Mouse (Mus musculus) CD4-positive, CD25-positive, alpha-beta regulatory T cell, adult 2 months (primary cell): ENCODE data around the gene Fstl4.
A peak's percentile ranks its signal among the peaks of the same experiment; 100 is the strongest.

Experiments
- DNase-seq: peaks from one replicate; pipeline ENCODE4 v3.0.0-alpha.2; 2012; ENCODE audit warnings: low read depth, low spot score

The Fstl4 gene

GRCm38 (mm10) chr11:52767921-52768320 lies 3.5 kb downstream of the Fstl4 start:
- DNase-seq, result no peak

- no peak for DNase-seq
These were observed 8.6 kb downstream of the Fstl4 start for GRCm38 (mm10) chr11:52773073-52773472.

GRCm38 (mm10) chr11:52775291-52775690 lies 10.9 kb downstream of the Fstl4 start:
- DNase-seq, result no peak

- DNase-seq, result no peak
These were observed 18.0 kb downstream of the Fstl4 start for GRCm38 (mm10) chr11:52782426-52782825.

- no peak for DNase-seq
These were observed 29.9 kb downstream of the Fstl4 start for GRCm38 (mm10) chr11:52794331-52794730.

GRCm38 (mm10) chr11:52809542-52809941 lies 45.1 kb downstream of the Fstl4 start:
- no peak for DNase-seq

GRCm38 (mm10) chr11:52816004-52816403 lies 51.6 kb downstream of the Fstl4 start:
- no peak for DNase-seq

- no peak for DNase-seq
These were observed 56.0 kb downstream of the Fstl4 start for GRCm38 (mm10) chr11:52820336-52820905.

- no peak for DNase-seq
These were observed 62.2 kb downstream of the Fstl4 start for GRCm38 (mm10) chr11:52826591-52826990.

- DNase-seq, result no peak
These were observed 67.3 kb downstream of the Fstl4 start for GRCm38 (mm10) chr11:52831631-52832310.

- DNase-seq, result no peak
These were observed 67.9 kb downstream of the Fstl4 start for GRCm38 (mm10) chr11:52832311-52832675.

GRCm38 (mm10) chr11:52848691-52849090 lies 84.3 kb downstream of the Fstl4 start:
- DNase-seq, result no peak

GRCm38 (mm10) chr11:52850071-52850470 lies 85.6 kb downstream of the Fstl4 start:
- no peak for DNase-seq

- no peak for DNase-seq
These were observed 108.5 kb downstream of the Fstl4 start for GRCm38 (mm10) chr11:52872846-52873512.

GRCm38 (mm10) chr11:52875916-52876765 lies 111.7 kb downstream of the Fstl4 start:
- DNase-seq, result no peak

- no peak for DNase-seq
These were observed 113.2 kb downstream of the Fstl4 start for GRCm38 (mm10) chr11:52877662-52878061.

GRCm38 (mm10) chr11:52879958-52880357 lies 115.5 kb downstream of the Fstl4 start:
- DNase-seq, result no peak

- peak; percentile 27 for DNase-seq
These were observed 122.3 kb downstream of the Fstl4 start for GRCm38 (mm10) chr11:52886559-52887303.

GRCm38 (mm10) chr11:52888150-52888549 lies 123.7 kb downstream of the Fstl4 start:
- DNase-seq, result no peak

- DNase-seq, result no peak
These were observed 125.1 kb downstream of the Fstl4 start for GRCm38 (mm10) chr11:52889527-52889926.

GRCm38 (mm10) chr11:52890156-52890555 lies 125.7 kb downstream of the Fstl4 start:
- DNase-seq, result no peak
